Mouse (Mus musculus) heart, adult 2 months (tissue): ENCODE results near the gene Ndufa8.

ENCODE experiments used
- CTCF ChIP-seq: fragments of 200-600 bp; IDR thresholded peaks from 2 replicates; pipeline ENCODE4 v1.8.1; 2022; ENCODE audit warnings: antibody characterized with exemption, mild to moderate bottlenecking, moderate library complexity
- EP300 ChIP-seq: fragments of 200-500 bp; IDR thresholded peaks from 2 replicates; pipeline ENCODE4 v1.6.1; 2011; ENCODE audit warnings: low read depth, low read length, control low read depth; ENCODE audit not compliant: insufficient read depth
- POLR2A ChIP-seq: fragments of 200-500 bp; IDR thresholded peaks from 2 replicates; pipeline ENCODE4 v1.6.1; 2011; ENCODE audit warnings: mild to moderate bottlenecking, low read depth, low read length, control low read depth; ENCODE audit not compliant: insufficient read depth

DNA sequence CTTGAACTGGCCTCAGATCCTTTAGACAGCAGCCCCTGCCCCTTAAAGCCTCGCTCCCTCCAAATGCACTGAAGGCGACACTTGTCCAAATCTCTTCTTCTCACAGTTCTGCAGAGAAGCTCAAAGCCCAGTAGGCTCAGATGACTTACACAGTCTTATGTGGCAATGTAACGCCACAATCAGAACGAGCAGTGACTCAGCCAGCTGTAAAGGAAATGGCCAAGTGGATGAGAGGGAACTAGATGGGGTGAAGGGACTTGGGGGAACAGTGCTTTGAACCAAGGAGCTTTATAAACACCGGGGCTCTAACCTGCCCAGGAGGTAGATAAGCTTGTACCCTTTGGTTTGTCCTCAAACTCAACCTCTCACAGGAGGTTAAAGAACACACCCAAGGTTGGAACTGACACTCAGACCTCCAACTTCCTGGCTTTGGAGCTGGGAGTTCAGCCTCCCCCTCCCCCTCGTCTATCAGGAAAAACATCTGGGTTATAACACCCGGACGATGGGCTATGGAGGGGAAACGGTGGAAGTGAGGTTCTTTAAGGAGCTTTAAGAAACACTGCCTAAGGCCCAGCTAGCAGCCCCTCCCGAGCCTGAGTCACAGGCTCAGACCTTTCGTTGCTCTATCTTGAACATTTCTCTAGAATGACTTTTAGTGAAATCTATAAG, 13.7 kb downstream of the Ndufa8 start:
- TF ChIP-seq CTCF (no peak), POLR2A (no peak; the same call in 1 of the 2 replicates), EP300 (peak; percentile 78; the same call in 1 of the 2 replicates)
